Mouse (Mus musculus) cerebellum, adult 9-10 months (tissue): ENCODE results near the gene Ccl4.

Experiments used
- DNase-seq: peaks from one replicate; pipeline ENCODE4 v3.0.0; 2022

Ccl4 gene

DNA sequence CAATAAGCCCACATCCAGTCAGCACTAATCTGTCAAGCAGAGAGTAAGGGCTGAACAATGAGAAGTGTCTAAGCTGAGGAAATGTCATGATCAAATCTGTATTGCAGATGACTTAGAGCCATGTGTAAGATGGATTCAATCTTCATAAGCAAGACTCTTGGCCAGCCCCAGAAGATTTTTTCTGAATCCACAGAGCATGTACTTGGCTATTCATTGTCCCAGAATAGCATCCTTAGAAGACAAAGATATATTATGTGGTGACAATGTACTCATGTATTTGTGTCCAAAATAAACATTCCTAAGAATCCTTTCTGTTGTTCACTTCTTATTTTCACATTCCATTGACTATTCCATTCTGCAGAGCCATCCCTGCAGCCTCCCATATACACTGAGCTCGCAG, 27.5 kb downstream of the Ccl4 start:
- DNase-seq: no peak

DNA sequence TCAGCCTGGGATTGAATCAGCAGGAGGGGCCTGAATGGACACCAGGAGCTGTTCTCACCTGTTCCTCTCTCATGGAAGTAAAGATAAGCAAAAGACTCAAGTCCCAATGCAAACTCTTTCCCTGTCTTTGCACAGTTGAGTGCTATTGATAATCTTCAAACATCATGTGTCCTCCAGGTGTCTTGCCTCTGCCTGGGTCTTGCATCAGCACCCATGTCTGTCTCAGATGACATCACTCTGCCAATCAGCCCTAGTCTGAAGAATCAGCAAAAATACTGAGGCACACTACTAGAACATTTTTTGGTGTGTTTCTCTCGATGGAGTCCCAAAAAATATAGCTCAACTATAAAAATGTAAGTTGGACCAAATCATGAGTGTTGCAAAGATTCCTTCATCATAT, 29.6 kb downstream of the Ccl4 start:
- DNase-seq: no peak

DNA sequence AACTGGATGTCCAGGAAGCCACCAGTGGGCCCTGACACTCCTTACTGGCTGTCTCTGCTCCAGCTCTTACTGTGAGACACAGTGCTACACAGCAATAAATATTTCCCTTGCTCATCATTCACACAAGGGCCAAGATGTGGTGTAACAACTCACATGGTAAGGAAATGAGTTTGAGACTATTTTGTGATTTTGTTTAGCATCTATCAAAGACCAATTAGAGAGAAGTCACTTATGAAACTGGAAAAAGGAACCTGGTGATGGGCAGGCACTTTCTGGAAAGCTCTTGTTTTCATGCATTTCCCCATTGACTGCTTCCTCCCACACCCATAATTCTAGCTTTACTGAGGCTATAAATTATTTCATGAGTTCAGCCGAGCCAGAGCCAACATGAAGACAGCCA, 41.3 kb downstream of the Ccl4 start, which contains the start of gene Wfdc17:
Gene Wfdc17, plus strand, starts transcription at position 287 of the 400 bp plus-strand sequence.
- DNase-seq: no peak

DNA sequence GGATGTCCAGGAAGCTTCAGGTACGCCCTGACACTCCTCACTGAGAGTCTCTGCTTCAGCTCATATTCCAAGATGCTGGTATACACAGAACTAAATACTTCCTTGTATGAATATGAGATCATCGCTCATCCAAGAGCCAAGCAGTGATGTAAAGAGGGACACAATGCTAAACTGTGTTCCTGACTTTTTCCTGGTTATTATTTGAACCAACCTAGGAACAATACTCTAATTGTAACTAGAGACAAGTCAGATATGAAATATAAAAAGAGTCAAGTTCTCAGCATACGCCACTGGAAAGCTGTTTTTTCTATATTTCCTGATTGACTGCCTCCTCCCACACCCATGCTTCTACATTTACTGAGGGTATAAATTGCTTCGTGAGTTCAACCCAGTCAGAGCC, 46.3 kb downstream of the Ccl4 start, which contains the start of gene Wfdc18:
Gene Wfdc18, plus strand, starts transcription at position 301 of the 400 bp plus-strand sequence.
- DNase-seq: no peak

DNA sequence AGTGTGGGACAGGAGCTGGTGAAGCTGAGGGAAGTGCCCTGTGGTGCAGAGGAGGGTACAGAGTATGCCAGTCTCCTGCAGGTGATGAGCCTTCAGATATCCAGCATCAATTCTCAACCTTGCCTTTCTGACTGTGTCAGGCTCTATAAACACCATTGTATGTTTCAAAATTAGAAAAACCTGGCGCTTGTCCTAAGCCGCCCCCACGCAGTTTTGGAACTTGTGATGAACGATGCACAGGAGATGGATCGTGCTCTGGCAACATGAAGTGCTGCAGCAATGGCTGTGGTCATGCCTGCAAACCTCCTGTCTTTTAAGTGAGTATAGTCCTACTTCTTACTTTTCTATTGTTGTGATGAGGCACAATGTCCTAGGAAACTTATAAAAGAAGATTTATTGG, 47.3 kb downstream of the Ccl4 start:
- no peak for DNase-seq

DNA sequence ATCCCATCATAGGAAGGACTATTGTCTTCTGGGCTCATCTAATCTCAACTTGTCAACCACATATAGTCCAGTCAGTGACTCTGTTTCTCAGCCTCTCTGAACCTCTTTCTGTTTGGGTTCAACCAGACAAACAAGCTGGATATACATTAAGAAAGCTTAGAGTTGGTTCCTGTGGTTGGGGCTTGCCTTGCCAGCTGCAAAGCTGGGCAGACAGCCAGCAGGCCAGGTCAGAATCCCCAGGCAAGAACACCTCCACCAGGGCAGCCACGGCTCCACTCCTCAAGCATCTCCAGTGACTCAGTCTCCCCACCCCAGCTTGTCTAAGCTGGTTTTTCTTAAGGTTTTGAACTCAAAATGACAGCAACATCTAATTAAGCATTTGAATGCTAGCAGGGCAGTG, 50.3 kb downstream of the Ccl4 start:
- no peak for DNase-seq

DNA sequence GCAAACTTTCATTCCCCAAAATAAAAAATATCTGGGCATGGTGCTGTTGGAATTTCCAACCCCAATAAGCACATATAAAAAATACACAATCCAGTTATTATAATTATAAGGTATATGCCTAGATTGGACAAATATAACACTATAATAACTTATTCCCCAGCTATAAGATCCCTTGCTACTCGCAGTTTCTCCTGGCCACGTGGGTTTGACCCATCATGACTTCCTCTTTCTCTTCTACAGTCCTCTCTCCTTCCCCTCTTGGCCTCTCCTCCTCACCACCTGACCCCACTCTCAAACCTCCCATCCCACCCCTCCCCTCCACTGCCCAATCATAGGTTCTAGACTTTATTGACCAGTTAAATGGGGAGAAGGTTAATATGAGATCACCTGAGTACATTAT, 51.5 kb downstream of the Ccl4 start:
- DNase-seq: no peak
